Mouse (Mus musculus) liver, postnatal 0 days (tissue): ENCODE measurements around the gene Muc5b. TPM values are rescaled to one million over a fixed set of nuclear protein-coding genes. Genes with fewer than 3 reads are reported as not detected.
A peak's percentile ranks its signal among the peaks of the same experiment; 100 is the strongest.

Experiments used
- ATAC-seq: fragments of 200-750 bp; cut with Nextera tagmentation; 2 replicates; pipeline ENCODE4 v1.8.0; 2017; ENCODE audit warnings: mild to moderate bottlenecking, moderate library complexity
- DNase-seq: peaks from one replicate; pipeline ENCODE4 v3.0.0-alpha.2; 2016
- H3K27ac ChIP-seq: fragments of 300-500 bp; sonication (generic); 2 replicates; pipeline ENCODE4 v1.5.1; 2014; ENCODE audit warnings: antibody characterized with exemption, moderate library complexity, mild to moderate bottlenecking, low read depth
- H3K27me3 ChIP-seq: fragments of 300-500 bp; sonication (generic); 2 replicates; pipeline ENCODE4 v1.6.1; 2014; ENCODE audit warnings: low read length, control low read depth, mixed read lengths; ENCODE audit not compliant: insufficient read depth
- H3K36me3 ChIP-seq: fragments of 300-500 bp; sonication (generic); replicated peaks from 2 replicates; pipeline ENCODE4 v1.6.1; 2014; ENCODE audit warnings: mild to moderate bottlenecking, control low read depth, low read length, moderate library complexity, mixed read lengths; ENCODE audit not compliant: insufficient read depth
- H3K4me1 ChIP-seq: fragments of 300-500 bp; sonication (generic); 2 replicates; pipeline ENCODE4 v1.6.1; 2014; ENCODE audit warnings: antibody characterized with exemption, mild to moderate bottlenecking, control low read depth; ENCODE audit not compliant: insufficient read depth
- H3K4me2 ChIP-seq: fragments of 300-500 bp; sonication (generic); 2 replicates; pipeline ENCODE4 v1.6.1; 2014; ENCODE audit warnings: low read depth, mild to moderate bottlenecking, low read length, moderate library complexity, mixed read lengths
- H3K4me3 ChIP-seq: fragments of 300-500 bp; sonication (generic); 2 replicates; pipeline ENCODE4 v1.5.1; 2014; ENCODE audit warnings: low read depth, low read length
- H3K9ac ChIP-seq: fragments of 300-500 bp; sonication (generic); replicated peaks from 2 replicates; pipeline ENCODE4 v1.6.1; 2014; ENCODE audit warnings: mild to moderate bottlenecking, moderate library complexity
- H3K9me3 ChIP-seq: fragments of 300-500 bp; sonication (generic); 2 replicates; pipeline ENCODE4 v1.6.1; 2016; ENCODE audit warnings: mild to moderate bottlenecking, control low read depth, low read length, mixed read lengths
- CTCF ChIP-seq: sonication (generic); IDR thresholded peaks from 2 replicates; pipeline ENCODE4 v1.5.1; 2016; ENCODE audit warnings: antibody characterized with exemption, low read depth
- EP300 ChIP-seq: IDR thresholded peaks from 2 replicates; pipeline ENCODE4 v1.6.1; 2016; ENCODE audit warnings: antibody characterized with exemption, low read depth, mild to moderate bottlenecking
- WGBS: fragments of 180-500 bp; shearing (Covaris S2); extraction: QIAGEN DNeasy Blood & Tissue Kit; methylation state at CpG from one replicate; pipeline ENCODE4 v1.1.7; 2014; ENCODE audit not compliant: insufficient replicate concordance; 5-methylcytosine and 5-hydroxymethylcytosine counted together
- polyA plus RNA-seq: library from polyadenylated mRNA; unstranded; fragments of >200 nt; fragmentation: Nextera tagmentation; extraction: Ambion mirVana; gene quantifications from 2 replicates; pipeline ENCODE4 v1.2.1, GENCODE M21; 2015

The Muc5b gene
- polyA plus RNA-seq, 1 experiment from 2014 or later, result not detected

- WGBS, result 70% methylated on average over 4 of the region's 4 CpGs
- Histone ChIP-seq H3K9me3 (no peaks in the 10 kb centered on the region), H3K27ac (no peak overlapping the region), H3K9ac (no peak overlapping the region), H3K36me3 (no peaks in the 10 kb centered on the region), H3K4me3 (no peak overlapping the region), H3K27me3 (0 out of 2 replicates have a peak, but pooled peaks cover 2% of the 10 kb centered on the region), H3K4me1 (no peaks in the 10 kb centered on the region), H3K4me2 (no peak overlapping the region)
- ATAC-seq (no peak), DNase-seq (no peak)
- TF ChIP-seq EP300, result no peak
- TF ChIP-seq CTCF, result no peak
These were observed 23.5 kb upstream of the Muc5b start for GRCm38 (mm10) chr7:141815361-141815760.

- H3K27me3 ChIP-seq, result no peaks in the 10 kb centered on the region
- H3K4me1 ChIP-seq, result no peaks in the 10 kb centered on the region
- H3K4me2 ChIP-seq, result no peak overlapping the region
- H3K9me3 ChIP-seq, result no peaks in the 10 kb centered on the region
- ATAC-seq (no peak), DNase-seq (no peak)
- WGBS, result 71% methylated on average over 11 of the region's 11 CpGs
- H3K9ac ChIP-seq, result no peak overlapping the region
- no peak overlapping the region for H3K27ac ChIP-seq
- no peaks in the 10 kb centered on the region for H3K36me3 ChIP-seq
- H3K4me3 ChIP-seq, result no peak overlapping the region
- TF ChIP-seq CTCF (no peak), EP300 (no peak)
These were observed 21.4 kb upstream of the Muc5b start for GRCm38 (mm10) chr7:141817355-141818075.

GRCm38 (mm10) chr7:141818267-141818666 is 20.6 kb upstream of the Muc5b start:
- TF ChIP-seq CTCF (peak; percentile 41), EP300 (no peak)
- Histone ChIP-seq H3K27ac (no peak overlapping the region), H3K9me3 (no peaks in the 10 kb centered on the region), H3K9ac (no peak overlapping the region), H3K36me3 (no peaks in the 10 kb centered on the region), H3K27me3 (no peaks in the 10 kb centered on the region), H3K4me1 (no peaks in the 10 kb centered on the region), H3K4me2 (no peak overlapping the region), H3K4me3 (no peak overlapping the region)
- DNase-seq, result no peak
- WGBS, result 74% methylated on average over 3 of the region's 3 CpGs
- no peak for ATAC-seq

- no peaks in the 10 kb centered on the region for H3K36me3 ChIP-seq
- H3K27ac ChIP-seq, result no peak overlapping the region
- TF ChIP-seq EP300 (no peak), CTCF (no peak)
- H3K4me2 ChIP-seq, result no peak overlapping the region
- no peak overlapping the region for H3K4me3 ChIP-seq
- WGBS, result 58% methylated on average over 4 of the region's 4 CpGs
- H3K9me3 ChIP-seq, result no peaks in the 10 kb centered on the region
- H3K9ac ChIP-seq, result no peak overlapping the region
- no peaks in the 10 kb centered on the region for H3K4me1 ChIP-seq
- DNase-seq (no peak), ATAC-seq (no peak)
- no peaks in the 10 kb centered on the region for H3K27me3 ChIP-seq
These were observed 16.1 kb upstream of the Muc5b start for GRCm38 (mm10) chr7:141822582-141823261.

GRCm38 (mm10) chr7:141823699-141824098 is 15.2 kb upstream of the Muc5b start:
- Histone ChIP-seq H3K27ac (no peak overlapping the region), H3K9ac (no peak overlapping the region), H3K9me3 (no peaks in the 10 kb centered on the region), H3K36me3 (no peaks in the 10 kb centered on the region), H3K4me3 (no peak overlapping the region), H3K27me3 (no peaks in the 10 kb centered on the region), H3K4me2 (no peak overlapping the region), H3K4me1 (no peaks in the 10 kb centered on the region)
- TF ChIP-seq CTCF (no peak), EP300 (no peak)
- no peak for ATAC-seq
- no peak for DNase-seq
- WGBS, result 78% methylated on average over 6 of the region's 6 CpGs

- Histone ChIP-seq H3K27ac (no peak overlapping the region), H3K36me3 (no peaks in the 10 kb centered on the region), H3K9ac (no peak overlapping the region), H3K27me3 (no peaks in the 10 kb centered on the region), H3K4me3 (no peak overlapping the region), H3K9me3 (no peaks in the 10 kb centered on the region), H3K4me1 (no peaks in the 10 kb centered on the region), H3K4me2 (no peak overlapping the region)
- no peak for ATAC-seq
- WGBS, result 74% methylated on average over 9 of the region's 9 CpGs
- TF ChIP-seq EP300, result no peak
- no peak for TF ChIP-seq CTCF
- DNase-seq, result no peak
These were observed 14.5 kb upstream of the Muc5b start for GRCm38 (mm10) chr7:141824398-141824797.
